Mouse (Mus musculus): ENCODE measurements around the gene Lmo2. TPM values are rescaled to one million over a fixed set of nuclear protein-coding genes. Genes with fewer than 3 reads are reported as not detected.

The Lmo2 gene
- total and polyA plus RNA-seq, 3 experiments: 119 to 255 (median 184) TPM

- ATAC-seq (ENCODE audit: extremely low read depth, insufficient number of reproducible peaks, low FRiP score, poor library complexity, severe bottlenecking): no peak
- no peak for TF ChIP-seq POLR2AphosphoS5 (IDR thresholded peaks at IDR 0.05; ENCODE audit: insufficient replicate concordance, low read depth, low read length)
- no peak for TF ChIP-seq CTCF (IDR thresholded peaks at IDR 0.05; ENCODE audit: low read depth, low read length)
- no peak for TF ChIP-seq TAL1 (conservative IDR thresholded peaks at IDR 0.05; ENCODE audit: low read depth, low read length)
- no peak for TF ChIP-seq GATA1 (IDR thresholded peaks at IDR 0.05; ENCODE audit: borderline replicate concordance, low read length)
- TF ChIP-seq GATA2 (IDR thresholded peaks at IDR 0.05; ENCODE audit: borderline replicate concordance, low read depth, low read length): no peak
- peaks cover 3% of the 10 kb centered on the region for H3K36me3 ChIP-seq (replicated peaks)
Measured at GRCm38 (mm10) chr2:103959066-103959465, 1.3 kb downstream of the Lmo2 start.

GRCm38 (mm10) chr2:103959574-103959973, 1.8 kb downstream of the Lmo2 start:
- no peak for TF ChIP-seq POLR2AphosphoS5 (IDR thresholded peaks at IDR 0.05; ENCODE audit: insufficient replicate concordance, low read depth, low read length)
- TF ChIP-seq GATA1 (IDR thresholded peaks at IDR 0.05; ENCODE audit: borderline replicate concordance, low read length): no peak
- no peak for TF ChIP-seq TAL1 (conservative IDR thresholded peaks at IDR 0.05; ENCODE audit: low read depth, low read length)
- no peak for TF ChIP-seq CTCF (IDR thresholded peaks at IDR 0.05; ENCODE audit: low read depth, low read length)
- TF ChIP-seq GATA2 (IDR thresholded peaks at IDR 0.05; ENCODE audit: borderline replicate concordance, low read depth, low read length): no peak
- ATAC-seq (ENCODE audit: extremely low read depth, insufficient number of reproducible peaks, low FRiP score, poor library complexity, severe bottlenecking) (no peak), DNase-seq (ENCODE audit: low spot score) (no peak)
- H3K36me3 ChIP-seq (replicated peaks): peaks cover 3% of the 10 kb centered on the region
- H3K9me3 ChIP-seq (replicated peaks): no peaks in the 10 kb centered on the region
- no peaks in the 10 kb centered on the region for H3K27me3 ChIP-seq (ENCODE audit: insufficient read depth, low read length)
- no peak overlapping the region for H3K4me3 ChIP-seq (ENCODE audit: low read depth, low read length)
- H3K4me1 ChIP-seq (ENCODE audit: insufficient read depth, low read depth, low read length): peaks cover 73% of the 10 kb centered on the region

More at GRCm38 (mm10) chr2:103959066-103959465, 1.3 kb downstream of the Lmo2 start:
- no peak overlapping the region for H3K4me3 ChIP-seq (ENCODE audit: low read depth, low read length)
- no peak for DNase-seq (ENCODE audit: low spot score)
- peaks cover 69% of the 10 kb centered on the region for H3K4me1 ChIP-seq (ENCODE audit: insufficient read depth, low read depth, low read length)
- no peaks in the 10 kb centered on the region for H3K9me3 ChIP-seq (replicated peaks)
- H3K27me3 ChIP-seq (ENCODE audit: insufficient read depth, low read length): no peaks in the 10 kb centered on the region

GRCm38 (mm10) chr2:103962349-103962748, 4.6 kb downstream of the Lmo2 start:
- no peaks in the 10 kb centered on the region for H3K9me3 ChIP-seq (replicated peaks)
- no peaks in the 10 kb centered on the region for H3K27me3 ChIP-seq (ENCODE audit: insufficient read depth, low read length)
- no peak for TF ChIP-seq POLR2AphosphoS5 (IDR thresholded peaks at IDR 0.05; ENCODE audit: insufficient replicate concordance, low read depth, low read length)
- TF ChIP-seq CTCF (IDR thresholded peaks at IDR 0.05; ENCODE audit: low read depth, low read length): no peak
- no peak for TF ChIP-seq GATA1 (IDR thresholded peaks at IDR 0.05; ENCODE audit: borderline replicate concordance, low read length)
- TF ChIP-seq GATA2 (IDR thresholded peaks at IDR 0.05; ENCODE audit: borderline replicate concordance, low read depth, low read length): no peak
- no peak for TF ChIP-seq TAL1 (conservative IDR thresholded peaks at IDR 0.05; ENCODE audit: low read depth, low read length)
- H3K36me3 ChIP-seq (replicated peaks): peaks cover 18% of the 10 kb centered on the region
- peaks cover 68% of the 10 kb centered on the region for H3K4me1 ChIP-seq (ENCODE audit: insufficient read depth, low read depth, low read length)
- no peak overlapping the region for H3K4me3 ChIP-seq (ENCODE audit: low read depth, low read length)
- ATAC-seq (ENCODE audit: extremely low read depth, insufficient number of reproducible peaks, low FRiP score, poor library complexity, severe bottlenecking) (no peak), DNase-seq (ENCODE audit: low spot score) (no peak)

GRCm38 (mm10) chr2:103965391-103965790, 7.6 kb downstream of the Lmo2 start:
- Histone ChIP-seq H3K27me3 (ENCODE audit: insufficient read depth, low read length) (no peaks in the 10 kb centered on the region), H3K4me1 (ENCODE audit: insufficient read depth, low read depth, low read length) (peaks cover 56% of the 10 kb centered on the region), H3K4me3 (ENCODE audit: low read depth, low read length) (no peak overlapping the region), H3K36me3 (replicated peaks) (peaks cover 18% of the 10 kb centered on the region), H3K9me3 (replicated peaks) (no peaks in the 10 kb centered on the region)
- DNase-seq (ENCODE audit: low spot score) (no peak), ATAC-seq (ENCODE audit: extremely low read depth, insufficient number of reproducible peaks, low FRiP score, poor library complexity, severe bottlenecking) (no peak)
- no peak for TF ChIP-seq GATA2 (IDR thresholded peaks at IDR 0.05; ENCODE audit: borderline replicate concordance, low read depth, low read length)
- no peak for TF ChIP-seq POLR2AphosphoS5 (IDR thresholded peaks at IDR 0.05; ENCODE audit: insufficient replicate concordance, low read depth, low read length)
- no peak for TF ChIP-seq TAL1 (conservative IDR thresholded peaks at IDR 0.05; ENCODE audit: low read depth, low read length)
- TF ChIP-seq GATA1 (IDR thresholded peaks at IDR 0.05; ENCODE audit: borderline replicate concordance, low read length): no peak
- no peak for TF ChIP-seq CTCF (IDR thresholded peaks at IDR 0.05; ENCODE audit: low read depth, low read length)

GRCm38 (mm10) chr2:103968186-103968585, 10.4 kb downstream of the Lmo2 start:
- peaks cover 31% of the 10 kb centered on the region for H3K36me3 ChIP-seq (replicated peaks)

GRCm38 (mm10) chr2:103968919-103969436, 11.2 kb downstream of the Lmo2 start:
- no peak for ATAC-seq (ENCODE audit: extremely low read depth, insufficient number of reproducible peaks, low FRiP score, poor library complexity, severe bottlenecking)
- peak overlapping the region; percentile 90 for H3K4me3 ChIP-seq (ENCODE audit: low read depth, low read length)

More at GRCm38 (mm10) chr2:103968186-103968585, 10.4 kb downstream of the Lmo2 start:
- Histone ChIP-seq H3K4me3 (ENCODE audit: low read depth, low read length) (no peak overlapping the region; the same call in 1 of the 2 replicates), H3K27me3 (ENCODE audit: insufficient read depth, low read length) (no peaks in the 10 kb centered on the region), H3K4me1 (ENCODE audit: insufficient read depth, low read depth, low read length) (peaks cover 54% of the 10 kb centered on the region), H3K9me3 (replicated peaks) (no peaks in the 10 kb centered on the region)
- TF ChIP-seq POLR2AphosphoS5 (IDR thresholded peaks at IDR 0.05; ENCODE audit: insufficient replicate concordance, low read depth, low read length) (no peak), GATA2 (IDR thresholded peaks at IDR 0.05; ENCODE audit: borderline replicate concordance, low read depth, low read length) (no peak), CTCF (IDR thresholded peaks at IDR 0.05; ENCODE audit: low read depth, low read length) (no peak), GATA1 (IDR thresholded peaks at IDR 0.05; ENCODE audit: borderline replicate concordance, low read length) (no peak), TAL1 (conservative IDR thresholded peaks at IDR 0.05; ENCODE audit: low read depth, low read length) (no peak)
- no peak for ATAC-seq (ENCODE audit: extremely low read depth, insufficient number of reproducible peaks, low FRiP score, poor library complexity, severe bottlenecking)
- DNase-seq (ENCODE audit: low spot score): no peak

More at GRCm38 (mm10) chr2:103968919-103969436, 11.2 kb downstream of the Lmo2 start:
- H3K36me3 ChIP-seq (replicated peaks): peaks cover 39% of the 10 kb centered on the region
- no peaks in the 10 kb centered on the region for H3K27me3 ChIP-seq (ENCODE audit: insufficient read depth, low read length)
- TF ChIP-seq CTCF (IDR thresholded peaks at IDR 0.05; ENCODE audit: low read depth, low read length) (no peak), TAL1 (conservative IDR thresholded peaks at IDR 0.05; ENCODE audit: low read depth, low read length) (no peak), GATA2 (IDR thresholded peaks at IDR 0.05; ENCODE audit: borderline replicate concordance, low read depth, low read length) (no peak), GATA1 (IDR thresholded peaks at IDR 0.05; ENCODE audit: borderline replicate concordance, low read length) (no peak), POLR2AphosphoS5 (IDR thresholded peaks at IDR 0.05; ENCODE audit: insufficient replicate concordance, low read depth, low read length) (no peak)
- DNase-seq (ENCODE audit: low spot score): no peak
- H3K4me1 ChIP-seq (ENCODE audit: insufficient read depth, low read depth, low read length): peaks cover 59% of the 10 kb centered on the region
- no peaks in the 10 kb centered on the region for H3K9me3 ChIP-seq (replicated peaks)

Measured in G1E (cell line).